22 mouse cellular contexts compared by ENCODE assay signal in genomic region chr4:83213752-83214151, GRCm38 (mm10).
DNase-seq lines count a peak whose midpoint lies in the region; ATAC-seq and TF ChIP-seq lines count a peak whose summit lies in the region.
"Had no signal": no experiment of that assay in that cellular context is flagged by ENCODE, and none has a peak within 500 bp of the region (broad histone marks: within the 10 kb centered on the region; RNA-seq: fewer than 3 reads in every experiment).

No protein-coding gene starts in this region.

- DNase-seq in kidney, adult 9 months = no peak
- DNase-seq in 3T3-L1 (ENCODE audit: low read depth, low spot score) = peak; percentile 5
- DNase-seq in ES-CJ7 (ENCODE audit: low read depth, low spot score) = peak; percentile 20
- DNase-seq in thymus, postnatal 14 days = no peak
- no peak for DNase-seq in urinary bladder, postnatal 25 days (ENCODE audit: low spot score)
- DNase-seq: adrenal gland, adult 2 months; cerebellum, adult 2 months; cerebellum, postnatal 25 days; kidney, postnatal 36 days; liver; thymus, adult 18-20 months; thymus, postnatal 4 days had no signal

- H3K4me1 ChIP-seq in kidney, embryonic 16.5 days (ENCODE audit: insufficient read depth, low read length) = peaks cover 13% of the 10 kb centered on the region
- H3K4me1 ChIP-seq in embryonic fibroblast, embryonic 13.5 days (ENCODE audit: control insufficient read depth, insufficient read depth, low read length) = peaks cover 5% of the 10 kb centered on the region; the same call in 1 of the 2 replicates
- H3K4me1 ChIP-seq: hindbrain, embryonic 10.5 days had no signal

- no peak overlapping the region for H3K9ac ChIP-seq in kidney, embryonic 16.5 days (replicated peaks; ENCODE audit: low read length)
- H3K9ac ChIP-seq: embryonic facial prominence, embryonic 13.5 days; forebrain, embryonic 15.5 days; midbrain, embryonic 12.5 days had no signal

- no peak for TF ChIP-seq POLR2A in embryonic fibroblast, embryonic 13.5 days (IDR thresholded peaks at IDR 0.05; ENCODE audit: low read depth, low read length)

- H3K4me2 ChIP-seq in kidney, embryonic 16.5 days (replicated peaks; ENCODE audit: low read depth, low read length) = no peak overlapping the region
- H3K4me2 ChIP-seq: embryonic facial prominence, embryonic 13.5 days; forebrain, embryonic 15.5 days; heart, embryonic 11.5 days; midbrain, embryonic 12.5 days had no signal

- H3K36me3 ChIP-seq in kidney, embryonic 16.5 days (ENCODE audit: insufficient read depth, low read length) = no peaks in the 10 kb centered on the region
- H3K36me3 ChIP-seq: embryonic facial prominence, embryonic 13.5 days; forebrain, embryonic 15.5 days; hindbrain, embryonic 10.5 days; limb, embryonic 10.5 days; midbrain, embryonic 12.5 days had no signal

- H3K4me3 ChIP-seq in kidney, embryonic 16.5 days (ENCODE audit: low read length) = no peak overlapping the region
- H3K4me3 ChIP-seq in embryonic fibroblast, embryonic 13.5 days (ENCODE audit: insufficient read depth, low read length) = no peak overlapping the region
- H3K4me3 ChIP-seq: embryonic facial prominence, embryonic 13.5 days; forebrain, embryonic 15.5 days; hindbrain, embryonic 10.5 days; limb, embryonic 10.5 days; midbrain, embryonic 12.5 days had no signal

- 83% methylated on average over 6 of the region's 6 CpGs for WGBS in kidney, embryonic 16.5 days

- H3K27me3 ChIP-seq in kidney, embryonic 16.5 days (ENCODE audit: insufficient read depth, low read length) = no peaks in the 10 kb centered on the region
- H3K27me3 ChIP-seq: embryonic facial prominence, embryonic 13.5 days; forebrain, embryonic 15.5 days; midbrain, embryonic 12.5 days had no signal

- no peak for TF ChIP-seq CTCF in embryonic fibroblast, embryonic 13.5 days (IDR thresholded peaks at IDR 0.05; ENCODE audit: borderline replicate concordance, insufficient read depth, low read length)

- no peaks in the 10 kb centered on the region for H3K9me3 ChIP-seq in kidney, embryonic 16.5 days (ENCODE audit: low read length)
- H3K9me3 ChIP-seq: embryonic facial prominence, embryonic 13.5 days; forebrain, embryonic 15.5 days; hindbrain, embryonic 10.5 days; limb, embryonic 10.5 days; midbrain, embryonic 12.5 days had no signal

- no peak for ATAC-seq in kidney, embryonic 16.5 days (ENCODE audit: low FRiP score, low TSS enrichment)
- ATAC-seq: forebrain, embryonic 15.5 days; hindbrain, embryonic 16.5 days; intestine, embryonic 16.5 days had no signal

- H3K27ac ChIP-seq in kidney, embryonic 16.5 days (ENCODE audit: low read length) = 0 out of 2 replicates have a peak overlapping the region, but pooled peaks have one; percentile 44
- H3K27ac ChIP-seq in embryonic fibroblast, embryonic 13.5 days (ENCODE audit: insufficient read depth, low read length) = peak overlapping the region; percentile 50; the same call in 1 of the 2 replicates
- H3K27ac ChIP-seq: embryonic facial prominence, embryonic 13.5 days; forebrain, embryonic 15.5 days; hindbrain, embryonic 10.5 days; limb, embryonic 10.5 days; midbrain, embryonic 12.5 days had no signal

Comparison
In these comparisons a context has a peak if more than half of its experiments do, and no peak if none do; other contexts are left out.
1. DNase-seq: peak in 3T3-L1 (single experiment) and ES-CJ7 (single experiment); none in kidney, adult 9 months (single experiment), thymus, postnatal 14 days (single experiment) and urinary bladder, postnatal 25 days (single experiment).